Mouse (Mus musculus): ENCODE results near the gene Cd52. TPM values are rescaled to one million over a fixed set of nuclear protein-coding genes. Genes with fewer than 3 reads are reported as not detected.

Cd52 gene
- polyA plus RNA-seq, 1 experiment = not detected

GRCm38 (mm10) chr4:134084999-134085398 lies 9.9 kb downstream of the Cd52 start:
- H3K36me3 ChIP-seq (ENCODE audit: control insufficient read depth, insufficient read depth) = no peaks in the 10 kb centered on the region
- peaks cover 22% of the 10 kb centered on the region for H3K27me3 ChIP-seq (ENCODE audit: control insufficient read depth, insufficient read depth, insufficient read length)
- no peak overlapping the region for H3ac ChIP-seq (ENCODE audit: control insufficient read depth, insufficient read length, low read depth)
- no peaks in the 10 kb centered on the region for H3K79me2 ChIP-seq (ENCODE audit: control insufficient read depth, insufficient read depth)
- no peak overlapping the region for H3K4me3 ChIP-seq (ENCODE audit: insufficient read depth, poor library complexity, severe bottlenecking)
- no peaks in the 10 kb centered on the region for H3K79me3 ChIP-seq (ENCODE audit: low read depth)
- TF ChIP-seq USF1 (IDR thresholded peaks at IDR 0.05; ENCODE audit: low read depth) (no peak), CEBPB (IDR thresholded peaks at IDR 0.05; ENCODE audit: low read depth) (no peak), MYOG (IDR thresholded peaks at IDR 0.05; ENCODE audit: control insufficient read depth, extremely low read depth, insufficient read length) (no peak), FOSL1 (IDR thresholded peaks at IDR 0.05; ENCODE audit: insufficient read depth, low read length, poor library complexity, severe bottlenecking) (no peak), CTCF (IDR thresholded peaks at IDR 0.05; ENCODE audit: control insufficient read depth, insufficient read depth, insufficient read length) (no peak), MAX (IDR thresholded peaks at IDR 0.05) (no peak), MYOD1 (IDR thresholded peaks at IDR 0.05; ENCODE audit: control insufficient read depth, insufficient read length, low read depth) (no peak)

- Histone ChIP-seq H3K36me3 (ENCODE audit: control insufficient read depth, insufficient read depth) (no peaks in the 10 kb centered on the region), H3K79me2 (ENCODE audit: control insufficient read depth, insufficient read depth) (no peaks in the 10 kb centered on the region), H3K79me3 (ENCODE audit: low read depth) (no peaks in the 10 kb centered on the region), H3K27me3 (ENCODE audit: control insufficient read depth, insufficient read depth, insufficient read length) (peaks cover 6% of the 10 kb centered on the region), H3K4me3 (ENCODE audit: insufficient read depth, poor library complexity, severe bottlenecking) (no peak overlapping the region), H3ac (ENCODE audit: control insufficient read depth, insufficient read length, low read depth) (no peak overlapping the region)
- TF ChIP-seq USF1 (IDR thresholded peaks at IDR 0.05; ENCODE audit: low read depth) = no peak
- TF ChIP-seq CEBPB (IDR thresholded peaks at IDR 0.05; ENCODE audit: low read depth) = no peak
- no peak for TF ChIP-seq MYOG (IDR thresholded peaks at IDR 0.05; ENCODE audit: control insufficient read depth, extremely low read depth, insufficient read length)
- no peak for TF ChIP-seq MAX (IDR thresholded peaks at IDR 0.05)
- no peak for TF ChIP-seq CTCF (IDR thresholded peaks at IDR 0.05; ENCODE audit: control insufficient read depth, insufficient read depth, insufficient read length)
- no peak for TF ChIP-seq FOSL1 (IDR thresholded peaks at IDR 0.05; ENCODE audit: insufficient read depth, low read length, poor library complexity, severe bottlenecking)
- no peak for TF ChIP-seq MYOD1 (IDR thresholded peaks at IDR 0.05; ENCODE audit: control insufficient read depth, insufficient read length, low read depth)
Observed at GRCm38 (mm10) chr4:134082460-134082859, 12.4 kb downstream of the Cd52 start.

GRCm38 (mm10) chr4:134081730-134082386 lies 13.0 kb downstream of the Cd52 start:
- Histone ChIP-seq H3K36me3 (ENCODE audit: control insufficient read depth, insufficient read depth) (no peaks in the 10 kb centered on the region), H3K4me3 (ENCODE audit: insufficient read depth, poor library complexity, severe bottlenecking) (no peak overlapping the region)
- TF ChIP-seq CEBPB (IDR thresholded peaks at IDR 0.05; ENCODE audit: low read depth) (no peak), USF1 (IDR thresholded peaks at IDR 0.05; ENCODE audit: low read depth) (no peak), MYOG (IDR thresholded peaks at IDR 0.05; ENCODE audit: control insufficient read depth, extremely low read depth, insufficient read length) (no peak), CTCF (IDR thresholded peaks at IDR 0.05; ENCODE audit: control insufficient read depth, insufficient read depth, insufficient read length) (no peak), MAX (IDR thresholded peaks at IDR 0.05) (no peak), MYOD1 (IDR thresholded peaks at IDR 0.05; ENCODE audit: control insufficient read depth, insufficient read length, low read depth) (no peak)

GRCm38 (mm10) chr4:134080674-134081073 lies 14.2 kb downstream of the Cd52 start:
- Histone ChIP-seq H3K36me3 (ENCODE audit: control insufficient read depth, insufficient read depth) (no peaks in the 10 kb centered on the region), H3K79me2 (ENCODE audit: control insufficient read depth, insufficient read depth) (no peaks in the 10 kb centered on the region), H3ac (ENCODE audit: control insufficient read depth, insufficient read length, low read depth) (no peak overlapping the region), H3K79me3 (ENCODE audit: low read depth) (no peaks in the 10 kb centered on the region), H3K4me3 (ENCODE audit: insufficient read depth, poor library complexity, severe bottlenecking) (no peak overlapping the region), H3K27me3 (ENCODE audit: control insufficient read depth, insufficient read depth, insufficient read length) (peaks cover 20% of the 10 kb centered on the region)
- TF ChIP-seq MYOD1 (IDR thresholded peaks at IDR 0.05; ENCODE audit: control insufficient read depth, insufficient read length, low read depth) (no peak), MYOG (IDR thresholded peaks at IDR 0.05; ENCODE audit: control insufficient read depth, extremely low read depth, insufficient read length) (no peak), CEBPB (IDR thresholded peaks at IDR 0.05; ENCODE audit: low read depth) (no peak), MAX (IDR thresholded peaks at IDR 0.05) (no peak)

More at GRCm38 (mm10) chr4:134081730-134082386, 13.0 kb downstream of the Cd52 start:
- Histone ChIP-seq H3K79me3 (ENCODE audit: low read depth) (no peaks in the 10 kb centered on the region), H3K79me2 (ENCODE audit: control insufficient read depth, insufficient read depth) (no peaks in the 10 kb centered on the region), H3ac (ENCODE audit: control insufficient read depth, insufficient read length, low read depth) (no peak overlapping the region), H3K27me3 (ENCODE audit: control insufficient read depth, insufficient read depth, insufficient read length) (peaks cover 12% of the 10 kb centered on the region)

GRCm38 (mm10) chr4:134078694-134079093 lies 16.2 kb downstream of the Cd52 start:
- H3K4me3 ChIP-seq (ENCODE audit: insufficient read depth, poor library complexity, severe bottlenecking) = no peak overlapping the region
- H3ac ChIP-seq (ENCODE audit: control insufficient read depth, insufficient read length, low read depth) = no peak overlapping the region
- no peaks in the 10 kb centered on the region for H3K79me3 ChIP-seq (ENCODE audit: low read depth)
- TF ChIP-seq CEBPB (IDR thresholded peaks at IDR 0.05; ENCODE audit: low read depth) (no peak), CTCF (IDR thresholded peaks at IDR 0.05; ENCODE audit: control insufficient read depth, insufficient read depth, insufficient read length) (peak; percentile 8), USF1 (IDR thresholded peaks at IDR 0.05; ENCODE audit: low read depth) (no peak)
- H3K36me3 ChIP-seq (ENCODE audit: control insufficient read depth, insufficient read depth) = no peaks in the 10 kb centered on the region
- H3K79me2 ChIP-seq (ENCODE audit: control insufficient read depth, insufficient read depth) = no peaks in the 10 kb centered on the region
- H3K27me3 ChIP-seq (ENCODE audit: control insufficient read depth, insufficient read depth, insufficient read length) = peaks cover 37% of the 10 kb centered on the region

All from C2C12 (cell line).